Mouse (Mus musculus) embryonic facial prominence, embryonic 15.5 days (tissue): ENCODE results near the gene Nt5c3. TPM values are rescaled to one million over a fixed set of nuclear protein-coding genes. Genes with fewer than 3 reads are reported as not detected.
A peak's percentile ranks its signal among the peaks of the same experiment; 100 is the strongest.

Experiments
- ATAC-seq: fragments of 200-750 bp; cut with Nextera tagmentation; 2 replicates; pipeline ENCODE4 v1.8.0; 2017; ENCODE audit warnings: low read depth, moderate TSS enrichment; ENCODE audit not compliant: insufficient number of reproducible peaks, low FRiP score, low TSS enrichment
- H3K27ac ChIP-seq: fragments of 300-500 bp; sonication (generic); replicated peaks from 2 replicates; pipeline ENCODE4 v1.5.1; 2015; ENCODE audit warnings: mild to moderate bottlenecking, inconsistent platforms
- H3K27me3 ChIP-seq: fragments of 300-500 bp; sonication (generic); 2 replicates; pipeline ENCODE4 v1.6.1; 2015; ENCODE audit warnings: inconsistent platforms
- H3K36me3 ChIP-seq: fragments of 300-500 bp; sonication (generic); 2 replicates; pipeline ENCODE4 v1.6.1; 2015; ENCODE audit warnings: mild to moderate bottlenecking, inconsistent platforms
- H3K4me1 ChIP-seq: fragments of 300-500 bp; sonication (generic); 2 replicates; pipeline ENCODE4 v1.6.1; 2015; ENCODE audit warnings: inconsistent platforms
- H3K4me2 ChIP-seq: fragments of 300-500 bp; sonication (generic); replicated peaks from 2 replicates; pipeline ENCODE4 v1.6.1; 2015; ENCODE audit warnings: mild to moderate bottlenecking, inconsistent platforms
- H3K4me3 ChIP-seq: fragments of 300-500 bp; sonication (generic); replicated peaks from 2 replicates; pipeline ENCODE4 v1.5.1; 2015; ENCODE audit warnings: mild to moderate bottlenecking, inconsistent platforms
- H3K9ac ChIP-seq: fragments of 300-500 bp; sonication (generic); 2 replicates; pipeline ENCODE4 v1.6.1; 2015; ENCODE audit warnings: inconsistent platforms
- H3K9me3 ChIP-seq: fragments of 300-500 bp; sonication (generic); replicated peaks from 2 replicates; pipeline ENCODE4 v1.6.1; 2016; ENCODE audit warnings: inconsistent platforms
- WGBS: fragments of 180-500 bp; shearing (Covaris S2); methylation state at CpG from one replicate; pipeline ENCODE4 v1.1.7; 2015; 5-methylcytosine and 5-hydroxymethylcytosine counted together
- polyA plus RNA-seq: library from polyadenylated mRNA; unstranded; fragments of >200 nt; fragmentation: Nextera tagmentation; extraction: Ambion mirVana; gene quantifications from 2 replicates; pipeline ENCODE4 v1.2.1, GENCODE M21; 2015

Nt5c3 gene
- polyA plus RNA-seq, result 61.6 and 63.2 TPM in 2 replicates

- peak; percentile 98 for ATAC-seq
- no peaks in the 10 kb centered on the region for H3K27me3 ChIP-seq
- no peaks in the 10 kb centered on the region for H3K9me3 ChIP-seq
- peak within 1 kb of the TSS; percentile 87 for H3K9ac ChIP-seq
- peaks cover 7% of the 10 kb centered on the region; the same call in 1 of the 2 replicates for H3K4me1 ChIP-seq
- peak within 1 kb of the TSS; percentile 52 for H3K4me2 ChIP-seq
- H3K4me3 ChIP-seq, result peak within 1 kb of the TSS; percentile 88
- no peaks in the 10 kb centered on the region for H3K36me3 ChIP-seq
- WGBS, result 4% methylated on average over 64 of the region's 64 CpGs
- H3K27ac ChIP-seq, result peak within 1 kb of the TSS; percentile 88
Measured at GRCm38 (mm10) chr6:56923726-56924707, at the start of gene Nt5c3, which contains the start of gene Vmn1r4. Gene Nt5c3 (minus strand): TSS chr6:56923932. Gene Vmn1r4 (plus strand): TSS chr6:56924015.

- no peaks in the 10 kb centered on the region for H3K36me3 ChIP-seq
- H3K4me2 ChIP-seq, result no peak within 1 kb of the TSS
- no peaks in the 10 kb centered on the region for H3K27me3 ChIP-seq
- no peak within 1 kb of the TSS for H3K27ac ChIP-seq
- H3K9ac ChIP-seq, result no peak within 1 kb of the TSS
- H3K9me3 ChIP-seq, result no peaks in the 10 kb centered on the region
- no peaks in the 10 kb centered on the region for H3K4me1 ChIP-seq
- no peak for ATAC-seq
- no peak within 1 kb of the TSS for H3K4me3 ChIP-seq
Measured at GRCm38 (mm10) chr6:56969973-56970372, 46.2 kb upstream of the Nt5c3 start, which contains the start of gene Vmn1r5. Gene Vmn1r5 (plus strand): TSS chr6:56970273.

DNA sequence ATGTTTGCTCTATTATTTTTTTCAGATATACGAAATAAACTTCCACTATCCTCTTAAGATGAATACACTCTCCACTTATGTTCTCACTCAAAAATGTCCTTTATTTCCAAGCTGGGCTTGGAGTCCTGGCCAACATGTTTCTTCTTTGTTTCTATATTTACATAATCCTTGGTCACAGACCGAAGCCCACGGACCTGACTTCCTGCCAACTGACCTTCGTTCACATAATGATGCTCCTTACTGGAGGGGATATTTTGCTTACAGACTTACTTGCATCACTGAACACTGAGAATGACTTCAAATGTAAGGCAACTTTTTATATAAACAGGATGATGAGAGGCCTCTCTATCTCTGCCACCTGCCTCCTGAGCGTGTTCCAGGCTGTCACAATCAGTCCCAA lies 32.7 kb upstream of the Nt5c3 start:
- 77% methylated on average over 5 of the region's 5 CpGs for WGBS
- no peak for ATAC-seq

GRCm38 (mm10) chr6:56934366-56934765 lies 10.6 kb upstream of the Nt5c3 start:
- 78% methylated on average over 4 of the region's 4 CpGs for WGBS
- H3K36me3 ChIP-seq, result no peaks in the 10 kb centered on the region

More for the DNA sequence above, 32.7 kb upstream of the Nt5c3 start:
- Histone ChIP-seq H3K9me3 (no peaks in the 10 kb centered on the region), H3K4me3 (no peak overlapping the region), H3K27ac (no peak overlapping the region), H3K9ac (no peak overlapping the region), H3K27me3 (no peaks in the 10 kb centered on the region), H3K36me3 (no peaks in the 10 kb centered on the region), H3K4me2 (no peak overlapping the region), H3K4me1 (no peaks in the 10 kb centered on the region)

DNA sequence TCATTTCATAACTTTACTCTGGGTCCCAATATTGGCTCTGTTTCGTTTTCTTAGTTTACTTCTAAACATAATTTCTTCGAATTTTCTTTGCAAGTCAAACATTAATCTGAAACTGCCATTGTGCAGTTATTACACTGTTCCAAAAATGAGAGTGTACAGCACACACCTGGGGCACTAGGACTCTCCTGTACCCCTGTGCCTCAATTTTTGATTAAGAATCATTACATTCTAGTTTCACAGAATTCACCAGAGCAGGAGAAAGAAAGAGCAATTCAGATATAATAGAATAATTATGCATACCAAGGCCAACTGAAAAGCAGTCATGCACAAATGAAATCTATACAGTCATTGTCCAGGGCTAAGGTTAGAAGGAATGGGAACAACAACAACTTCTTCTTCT lies 8.7 kb upstream of the Nt5c3 start:
- Histone ChIP-seq H3K27me3 (no peaks in the 10 kb centered on the region), H3K9me3 (no peaks in the 10 kb centered on the region), H3K4me1 (no peaks in the 10 kb centered on the region), H3K4me2 (no peak overlapping the region), H3K36me3 (no peaks in the 10 kb centered on the region), H3K9ac (no peak overlapping the region), H3K27ac (no peak overlapping the region), H3K4me3 (no peak overlapping the region)
- 64% methylated on average over 2 of the region's 2 CpGs for WGBS
- no peak for ATAC-seq

More at GRCm38 (mm10) chr6:56934366-56934765, 10.6 kb upstream of the Nt5c3 start:
- Histone ChIP-seq H3K4me3 (no peak overlapping the region), H3K27me3 (no peaks in the 10 kb centered on the region), H3K9me3 (no peaks in the 10 kb centered on the region), H3K9ac (no peak overlapping the region), H3K4me2 (no peak overlapping the region), H3K27ac (no peak overlapping the region), H3K4me1 (no peaks in the 10 kb centered on the region)
- no peak for ATAC-seq

- no peaks in the 10 kb centered on the region for H3K27me3 ChIP-seq
- no peak overlapping the region for H3K27ac ChIP-seq
- H3K4me1 ChIP-seq, result no peaks in the 10 kb centered on the region
- no peak for ATAC-seq
- no peaks in the 10 kb centered on the region for H3K9me3 ChIP-seq
- no peaks in the 10 kb centered on the region for H3K36me3 ChIP-seq
- no peak overlapping the region for H3K9ac ChIP-seq
- WGBS, result 67% methylated on average over 4 of the region's 4 CpGs
- H3K4me2 ChIP-seq, result no peak overlapping the region
- H3K4me3 ChIP-seq, result no peak overlapping the region
Measured at GRCm38 (mm10) chr6:56931648-56932415, 8.1 kb upstream of the Nt5c3 start.

DNA sequence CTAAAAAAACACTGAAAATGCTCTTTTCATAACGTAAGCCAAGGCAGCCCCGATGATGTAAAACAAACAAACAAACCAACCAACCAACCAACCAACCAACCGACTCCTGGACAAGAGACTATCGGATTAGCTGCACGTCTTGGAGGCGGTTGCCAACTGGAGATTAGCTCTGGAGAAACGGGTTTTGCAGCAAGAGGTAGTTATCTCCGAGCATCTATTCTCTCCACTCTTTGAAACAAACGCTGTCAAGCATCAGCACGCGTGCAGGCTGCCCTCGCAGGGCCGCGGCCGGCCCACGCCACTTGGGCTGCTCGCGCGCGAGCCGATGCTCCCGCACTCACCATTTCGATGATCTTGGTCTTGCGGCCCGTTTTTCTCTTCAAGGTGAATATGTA lies 404 bp downstream of the Nt5c3 start:
- Histone ChIP-seq H3K4me3 (peak overlapping the region; percentile 88), H3K36me3 (no peaks in the 10 kb centered on the region), H3K9ac (peak overlapping the region; percentile 87), H3K27ac (peak overlapping the region; percentile 88), H3K27me3 (no peaks in the 10 kb centered on the region), H3K4me2 (peak overlapping the region; percentile 52), H3K4me1 (peaks cover 7% of the 10 kb centered on the region; the same call in 1 of the 2 replicates), H3K9me3 (no peaks in the 10 kb centered on the region)
- WGBS, result under 1% methylated on average over 25 of the region's 25 CpGs
- ATAC-seq, result no peak; the same call in 1 of the 2 replicates

GRCm38 (mm10) chr6:56920222-56921092 lies 3.3 kb downstream of the Nt5c3 start:
- Histone ChIP-seq H3K4me3 (no peak overlapping the region), H3K27me3 (no peaks in the 10 kb centered on the region), H3K36me3 (no peaks in the 10 kb centered on the region), H3K9me3 (no peaks in the 10 kb centered on the region), H3K27ac (no peak overlapping the region), H3K4me1 (peaks cover 11% of the 10 kb centered on the region; the same call in 1 of the 2 replicates), H3K9ac (no peak overlapping the region), H3K4me2 (no peak overlapping the region)
- ATAC-seq, result no peak
- 63% methylated on average over 12 of the region's 12 CpGs for WGBS

DNA sequence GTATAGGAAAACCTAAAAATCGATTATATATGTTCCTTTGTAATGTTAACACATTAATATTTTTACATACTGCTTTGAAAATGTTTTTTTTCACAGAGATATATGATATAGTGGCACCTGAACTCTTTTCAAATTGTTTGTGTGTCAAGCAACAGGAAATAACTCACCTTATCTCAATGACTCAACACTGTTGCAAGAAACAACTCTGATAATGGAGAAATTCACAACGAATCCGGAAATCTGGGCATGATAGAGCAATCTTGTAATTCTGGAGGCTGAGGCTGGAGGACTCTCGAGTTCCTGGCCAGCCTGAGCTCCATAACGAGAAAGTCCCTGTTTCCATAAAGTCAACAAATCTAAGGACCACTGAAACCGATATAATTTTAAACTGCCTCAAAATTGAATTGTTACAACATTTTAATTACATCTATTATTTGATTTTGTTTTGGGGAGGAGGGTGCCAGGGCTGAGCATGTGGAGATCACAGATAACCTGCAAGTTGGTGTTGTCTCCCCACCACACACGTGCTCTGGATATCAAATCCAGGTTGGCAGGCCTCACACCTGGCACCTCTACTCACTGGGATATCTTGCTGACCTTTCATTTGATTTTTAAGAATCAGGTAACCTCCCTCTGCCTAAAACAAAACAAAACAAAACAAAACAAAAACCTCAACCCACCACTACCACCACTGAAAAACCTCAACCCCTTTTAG lies 4.2 kb downstream of the Nt5c3 start:
- 85% methylated on average over 7 of the region's 7 CpGs for WGBS

More for the DNA sequence above, 4.2 kb downstream of the Nt5c3 start:
- Histone ChIP-seq H3K36me3 (no peaks in the 10 kb centered on the region), H3K9ac (no peak overlapping the region), H3K27ac (no peak overlapping the region), H3K4me3 (no peak overlapping the region), H3K4me2 (no peak overlapping the region), H3K9me3 (no peaks in the 10 kb centered on the region), H3K27me3 (no peaks in the 10 kb centered on the region), H3K4me1 (peaks cover 11% of the 10 kb centered on the region; the same call in 1 of the 2 replicates)
- ATAC-seq, result no peak
